Mouse (Mus musculus): Measurements from ENCODE around the gene Mgat5b.

Gene Mgat5b

DNA sequence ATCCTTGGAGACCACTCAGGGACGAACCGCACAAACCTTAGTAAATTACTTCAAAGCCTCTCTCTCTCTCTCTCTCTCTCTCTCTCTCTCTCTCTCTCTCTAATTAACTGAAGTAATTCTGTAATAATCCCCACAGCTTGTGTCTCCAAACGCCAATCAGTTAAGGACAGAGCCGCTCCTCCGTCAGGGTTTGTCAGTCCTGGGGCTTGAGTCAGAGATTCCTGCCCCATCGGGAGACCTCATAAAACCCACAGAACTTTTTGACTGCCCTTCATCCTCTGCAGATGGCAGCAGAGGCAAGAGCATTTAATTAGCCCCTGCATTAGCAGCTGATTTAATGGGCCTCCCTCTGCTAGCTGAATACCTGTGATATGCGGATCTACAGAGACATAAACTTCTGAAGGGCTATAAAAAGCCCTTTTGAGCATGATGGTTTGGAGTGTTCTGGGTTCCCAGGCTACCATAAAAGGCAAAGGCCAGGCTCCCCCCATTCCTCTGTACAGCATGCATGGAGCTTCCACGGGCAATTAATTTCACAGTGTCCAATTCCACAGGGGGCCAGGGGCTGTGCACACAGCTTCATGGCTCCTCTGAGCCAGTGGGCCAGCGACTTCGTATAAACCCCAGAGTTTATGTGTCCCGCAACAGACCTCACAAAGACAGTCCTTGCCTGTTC is 117.1 kb downstream of the Mgat5b start:
- no peak for DNase-seq (ENCODE audit: low spot score)
